Mouse (Mus musculus) ES-Bruce4 (cell line): ENCODE data around the gene Ireb2.

Source experiments
- CTCF ChIP-seq: IDR thresholded peaks from one replicate; pipeline ENCODE4 v1.8.1; 2011; ENCODE audit warnings: low read depth, low read length
- POLR2A ChIP-seq: IDR thresholded peaks from one replicate; pipeline ENCODE4 v1.8.1; 2011; ENCODE audit warnings: low read length; ENCODE audit not compliant: insufficient read depth

GRCm38 (mm10) chr9:54944467-54944866, 80.9 kb downstream of the Ireb2 start:
- TF ChIP-seq CTCF (no peak), POLR2A (no peak)
